Mouse (Mus musculus): ENCODE data around the gene Gm49395. TPM values are rescaled to one million over a fixed set of nuclear protein-coding genes. Genes with fewer than 3 reads are reported as not detected.

Gm49395 gene
- total RNA-seq, 2 experiments from 2014 or later, result 12.5 TPM; not detected in 1

DNA sequence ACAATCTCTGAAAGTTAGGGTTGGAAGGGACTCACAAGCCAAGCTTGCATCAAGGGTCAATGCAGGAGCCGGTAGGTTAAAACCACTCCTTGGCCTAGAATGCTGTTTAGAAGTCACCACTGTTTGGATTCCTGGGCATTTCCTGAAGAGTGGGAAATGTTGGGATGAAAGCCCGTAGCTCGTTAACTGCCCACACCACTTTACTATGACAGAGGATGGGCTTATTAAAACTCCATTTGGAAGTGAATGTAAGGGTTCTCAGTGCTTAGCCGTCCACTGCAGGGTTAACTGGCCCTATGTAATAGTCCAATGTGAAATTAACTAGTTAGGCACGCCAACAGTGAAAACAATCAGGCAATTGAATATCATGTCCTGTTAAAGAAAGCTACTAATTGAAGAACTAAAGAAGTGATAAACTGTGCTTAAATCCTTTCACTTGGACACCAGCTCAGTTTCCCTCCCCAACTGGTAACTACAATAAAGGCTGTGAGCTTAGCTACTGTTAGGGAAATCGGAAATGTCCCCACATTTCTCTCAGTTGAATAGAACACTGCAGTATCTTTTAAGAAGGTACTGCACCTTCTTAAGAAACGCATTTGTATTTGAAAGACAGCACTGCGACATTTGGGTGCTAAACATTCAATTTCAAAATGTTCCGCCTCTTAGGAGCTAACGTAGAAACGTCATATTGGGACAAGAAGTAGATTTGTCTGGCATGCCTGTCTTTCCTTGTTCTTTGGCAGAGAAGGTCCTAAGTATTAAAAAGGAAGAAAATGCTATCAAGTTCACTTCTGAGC lies 1.1 kb downstream of the Gm49395 start:
- ATAC-seq (replicated peaks; ENCODE audit: low FRiP score, low TSS enrichment, poor library complexity, severe bottlenecking), result no peak

- no peak for ATAC-seq (replicated peaks; ENCODE audit: low FRiP score, low TSS enrichment, poor library complexity, severe bottlenecking)
These were observed 2.3 kb downstream of the Gm49395 start for GRCm38 (mm10) chr13:115099381-115099780.

- ATAC-seq (replicated peaks; ENCODE audit: low FRiP score, low TSS enrichment, poor library complexity, severe bottlenecking), result no peak
These were observed 3.5 kb downstream of the Gm49395 start for GRCm38 (mm10) chr13:115098227-115098626.

DNA sequence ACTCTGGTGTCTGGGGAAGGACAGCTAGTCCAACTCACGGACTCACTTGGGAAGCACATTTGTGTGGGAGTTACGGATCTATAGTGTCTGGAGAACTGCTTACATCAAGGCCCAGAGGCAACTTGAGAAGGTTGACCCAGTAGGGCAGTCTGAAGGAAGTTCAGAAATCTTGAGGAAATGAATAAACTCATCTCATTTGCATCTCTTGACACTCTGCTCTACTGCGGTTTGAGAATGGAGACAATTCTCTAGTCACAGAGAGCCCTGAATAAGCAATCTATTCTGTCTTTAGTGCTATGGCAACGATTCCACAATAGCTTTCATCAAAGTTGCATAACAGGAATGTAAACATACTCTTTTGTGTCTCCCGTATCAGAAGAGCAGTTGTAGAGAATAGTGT lies 4.8 kb downstream of the Gm49395 start:
- no peak for ATAC-seq (replicated peaks; ENCODE audit: low FRiP score, low TSS enrichment, poor library complexity, severe bottlenecking)

DNA sequence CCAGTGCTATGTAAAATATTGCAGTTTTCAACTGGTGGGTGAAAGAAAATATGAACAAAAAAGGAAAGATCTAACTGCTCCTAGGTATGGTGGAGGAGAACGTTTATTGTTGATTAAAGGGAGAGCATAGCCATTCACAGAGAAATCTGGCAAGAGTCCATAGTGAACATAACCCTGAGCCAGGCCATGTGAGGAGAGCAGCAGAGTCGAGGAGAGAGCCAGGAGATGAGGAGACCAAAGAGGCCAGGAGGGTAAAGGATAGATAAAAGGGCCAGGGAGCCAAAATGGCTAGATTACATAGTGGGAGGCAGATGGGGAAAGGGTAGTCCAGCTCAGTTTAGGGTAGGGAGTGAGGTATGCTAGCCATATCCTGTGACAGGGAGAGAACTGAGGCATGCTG lies 5.5 kb downstream of the Gm49395 start:
- no peak for ATAC-seq (replicated peaks; ENCODE audit: low FRiP score, low TSS enrichment, poor library complexity, severe bottlenecking)

GRCm38 (mm10) chr13:115095392-115095791 lies 6.3 kb downstream of the Gm49395 start:
- ATAC-seq (replicated peaks; ENCODE audit: low FRiP score, low TSS enrichment, poor library complexity, severe bottlenecking), result no peak

GRCm38 (mm10) chr13:115091511-115091910 lies 10.2 kb downstream of the Gm49395 start:
- ATAC-seq (replicated peaks; ENCODE audit: low FRiP score, low TSS enrichment, poor library complexity, severe bottlenecking), result no peak

GRCm38 (mm10) chr13:115090977-115091445 lies 10.7 kb downstream of the Gm49395 start:
- peak; percentile 40 for ATAC-seq (replicated peaks; ENCODE audit: low FRiP score, low TSS enrichment, poor library complexity, severe bottlenecking)

DNA sequence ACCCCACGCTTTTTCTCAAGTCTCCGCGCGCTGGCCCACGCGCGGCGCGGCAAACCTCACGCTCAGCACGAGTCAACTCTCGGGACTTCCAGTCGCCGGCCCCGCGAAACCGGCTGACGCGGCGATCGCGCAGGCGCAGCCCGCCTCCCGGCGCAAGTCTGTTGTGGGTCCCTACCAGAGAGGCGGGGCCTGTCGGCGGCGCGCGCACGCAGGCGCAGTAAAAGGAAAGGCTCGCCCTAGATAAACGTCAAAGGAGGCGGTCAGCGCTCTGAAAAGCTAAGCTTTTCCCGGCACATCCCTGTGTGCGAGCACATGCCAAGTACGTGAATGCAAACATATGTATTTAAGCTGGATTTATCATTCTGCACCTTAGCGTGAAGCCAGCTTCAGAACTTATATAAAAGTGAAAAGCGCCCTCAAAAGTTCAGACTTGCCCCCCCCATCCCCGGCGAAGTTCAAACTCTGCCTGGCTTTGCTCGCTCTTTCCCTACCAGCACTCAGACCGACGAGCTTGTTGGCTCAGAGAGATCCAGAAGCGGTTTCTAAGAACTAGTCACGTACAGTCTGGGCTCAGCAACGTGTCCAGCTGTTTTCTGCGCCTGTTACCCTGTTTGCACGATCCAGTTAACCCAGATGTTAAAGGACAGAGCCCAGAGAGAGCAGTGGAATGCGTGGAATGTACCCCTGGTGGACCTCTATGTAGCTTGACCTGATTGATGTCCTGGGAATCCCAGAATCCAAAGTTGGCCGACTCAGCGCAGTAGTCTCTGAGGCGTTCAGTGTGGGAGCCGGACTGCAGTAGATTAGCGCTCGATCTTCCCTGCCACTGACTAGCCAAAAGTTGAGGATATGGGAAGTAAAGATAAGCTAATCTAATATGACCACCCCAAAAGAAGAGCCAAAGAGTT lies 11.4 kb downstream of the Gm49395 start, which contains the start of gene Pelo:
Gene Pelo, minus strand, starts transcription at position 118 of the 908 bp plus-strand sequence.
- peak; percentile 76 for ATAC-seq (replicated peaks; ENCODE audit: low FRiP score, low TSS enrichment, poor library complexity, severe bottlenecking)

- ATAC-seq (replicated peaks; ENCODE audit: low FRiP score, low TSS enrichment, poor library complexity, severe bottlenecking), result peak; percentile 46
These were observed 12.2 kb downstream of the Gm49395 start for GRCm38 (mm10) chr13:115089395-115090025.

DNA sequence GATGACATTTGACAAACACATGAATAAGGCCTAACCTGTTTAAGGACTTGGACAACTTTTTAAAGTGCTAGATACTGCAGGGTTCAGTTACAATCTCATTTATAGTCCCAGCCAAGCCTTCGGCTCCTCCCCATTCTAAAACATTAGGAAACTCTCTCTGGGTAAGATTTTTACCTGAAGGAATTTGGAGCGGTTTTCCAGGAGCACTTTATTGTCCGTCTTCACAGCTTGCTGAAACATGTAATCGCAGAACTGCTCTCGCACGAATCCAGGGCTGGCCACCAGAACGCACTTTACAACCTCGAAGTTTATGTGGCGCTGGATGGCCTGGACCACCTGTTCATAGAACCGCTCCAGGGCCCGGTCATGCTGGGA lies 12.7 kb downstream of the Gm49395 start:
- no peak for ATAC-seq (replicated peaks; ENCODE audit: low FRiP score, low TSS enrichment, poor library complexity, severe bottlenecking)

DNA sequence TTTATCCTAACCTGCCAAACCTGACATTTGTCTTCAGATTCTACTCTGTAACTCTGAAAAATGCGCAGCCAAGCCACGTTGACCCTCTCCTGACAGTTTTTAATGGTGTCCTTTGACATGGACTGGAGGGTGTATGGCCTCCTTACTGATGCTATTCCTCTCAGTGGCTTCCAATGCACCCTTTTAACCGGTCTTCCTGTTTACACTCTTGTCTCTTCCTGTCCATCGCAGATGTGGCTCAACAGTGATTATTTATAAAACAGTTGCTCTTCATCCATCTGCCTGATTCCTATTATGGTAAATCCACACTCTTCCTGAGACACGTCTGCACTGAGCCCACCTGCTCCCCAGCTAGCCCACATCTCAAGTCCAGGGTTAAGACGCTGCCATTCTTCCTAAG lies 15.7 kb downstream of the Gm49395 start:
- no peak for ATAC-seq (replicated peaks; ENCODE audit: low FRiP score, low TSS enrichment, poor library complexity, severe bottlenecking)

DNA sequence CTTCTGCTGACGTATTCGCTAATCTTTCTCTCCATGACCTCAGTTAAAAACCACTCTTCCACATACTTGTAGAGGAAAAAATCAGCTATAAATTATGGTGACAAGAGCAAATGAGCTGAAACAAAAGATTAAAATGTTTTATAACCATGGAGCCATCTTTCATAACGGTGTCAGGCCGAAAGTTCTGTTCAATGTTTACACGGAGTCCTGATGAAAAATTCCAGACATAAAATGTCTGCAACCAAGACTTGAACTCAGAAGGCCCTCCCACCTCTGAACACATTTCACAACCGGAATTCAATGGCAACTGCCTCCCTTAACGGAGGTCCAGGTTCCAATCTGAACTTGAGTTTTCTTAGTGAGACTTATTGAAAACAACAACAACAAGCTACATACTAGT lies 19.4 kb downstream of the Gm49395 start:
- ATAC-seq (replicated peaks; ENCODE audit: low FRiP score, low TSS enrichment, poor library complexity, severe bottlenecking), result no peak

- ATAC-seq (replicated peaks; ENCODE audit: low FRiP score, low TSS enrichment, poor library complexity, severe bottlenecking), result no peak
These were observed 21.6 kb downstream of the Gm49395 start for GRCm38 (mm10) chr13:115079996-115080585.

GRCm38 (mm10) chr13:115078997-115079685 lies 22.6 kb downstream of the Gm49395 start:
- ATAC-seq (replicated peaks; ENCODE audit: low FRiP score, low TSS enrichment, poor library complexity, severe bottlenecking), result no peak

GRCm38 (mm10) chr13:115077346-115078134 lies 24.2 kb downstream of the Gm49395 start:
- ATAC-seq (replicated peaks; ENCODE audit: low FRiP score, low TSS enrichment, poor library complexity, severe bottlenecking), result no peak

DNA sequence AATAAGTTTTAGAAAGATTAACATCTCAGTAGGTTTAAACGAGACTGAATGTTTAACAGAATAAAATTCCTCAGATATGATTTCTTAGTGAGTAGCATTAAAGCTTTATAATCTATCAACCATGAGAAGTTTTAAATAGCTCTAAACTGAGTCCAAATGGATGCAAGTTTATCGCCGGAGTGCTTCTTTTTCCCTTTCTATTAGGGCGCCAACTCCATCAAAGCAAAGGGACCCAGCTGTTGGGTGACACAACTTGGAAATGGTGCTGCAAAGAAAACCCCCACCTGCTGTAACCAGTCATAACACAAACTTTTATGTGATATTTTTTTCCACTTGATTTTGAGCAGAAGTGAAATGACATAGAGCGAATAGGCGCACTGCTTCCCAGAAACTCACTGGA lies 29.3 kb downstream of the Gm49395 start:
- no peak for ATAC-seq (replicated peaks; ENCODE audit: low FRiP score, low TSS enrichment, poor library complexity, severe bottlenecking)

- ATAC-seq (replicated peaks; ENCODE audit: low FRiP score, low TSS enrichment, poor library complexity, severe bottlenecking), result no peak
These were observed 30.3 kb downstream of the Gm49395 start for GRCm38 (mm10) chr13:115071431-115071830.
